Mouse (Mus musculus): ENCODE data around the gene Tmem120a. TPM values are rescaled to one million over a fixed set of nuclear protein-coding genes. Genes with fewer than 3 reads are reported as not detected.

Tmem120a gene
- total RNA-seq, 1 experiment = 38.7 TPM

DNA sequence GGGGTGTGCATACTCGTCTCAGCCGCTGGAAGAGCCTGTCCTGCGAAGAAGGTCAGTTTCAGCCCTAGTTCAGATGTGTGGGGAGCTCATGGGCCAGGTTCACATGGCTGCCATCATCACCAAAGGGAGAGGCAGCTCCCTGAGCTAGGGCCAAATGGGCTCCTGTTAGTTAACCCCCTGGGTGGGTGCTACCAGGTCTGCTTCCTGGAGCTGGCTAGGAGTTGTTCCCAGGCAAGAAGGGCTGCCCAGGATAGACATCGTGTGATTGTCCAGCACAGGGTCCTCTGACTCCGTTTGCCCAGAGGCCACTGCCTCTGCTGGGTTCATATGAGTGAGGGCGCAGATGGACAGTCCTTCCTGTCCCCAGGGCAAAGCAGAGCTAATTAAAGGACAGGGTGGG lies 18.3 kb downstream of the Tmem120a start:
- TF ChIP-seq ZNF384 (IDR thresholded peaks at IDR 0.05; ENCODE audit: low read depth, low read length) (no peak), MAFK (IDR thresholded peaks at IDR 0.05; ENCODE audit: insufficient read depth, low read depth, low read length) (no peak), ZC3H11A (IDR thresholded peaks at IDR 0.05; ENCODE audit: borderline replicate concordance, low read depth, low read length) (no peak), CHD2 (IDR thresholded peaks at IDR 0.05; ENCODE audit: low read depth, low read length) (no peak), HCFC1 (IDR thresholded peaks at IDR 0.05; ENCODE audit: borderline replicate concordance, insufficient read depth, low read length) (no peak)
- H3K9me3 ChIP-seq (ENCODE audit: control insufficient read depth, insufficient read depth, low read depth, low read length) = no peaks in the 10 kb centered on the region
- no peak overlapping the region for H3K27ac ChIP-seq (ENCODE audit: insufficient read depth, low read depth, low read length, poor library complexity, severe bottlenecking)
- H3K36me3 ChIP-seq (ENCODE audit: control insufficient read depth, insufficient read depth, low read length, poor library complexity, severe bottlenecking) = peaks cover 22% of the 10 kb centered on the region
- H3K9ac ChIP-seq (ENCODE audit: insufficient read depth, low read depth, low read length, poor library complexity, severe bottlenecking) = no peak overlapping the region; the same call in 1 of the 2 replicates
- DNase-seq (ENCODE audit: low read depth, low spot score) = no peak
- H3K4me3 ChIP-seq (ENCODE audit: insufficient read depth in 1 of 2, low read depth in 1 of 2, low read length in 2 of 2, poor library complexity in 1 of 2, severe bottlenecking in 1 of 2) = no peak overlapping the region; a peak in 1 of 4 replicates
- peaks cover 0 to 16% of the 10 kb centered on the region in 2 experiments; a peak in 2 of 4 replicates for H3K4me1 ChIP-seq (ENCODE audit: control insufficient read depth in 2 of 2, insufficient read depth in 2 of 2, low read length in 2 of 2, poor library complexity in 1 of 2)
- in situ Hi-C loops (cut with MboI; ENCODE audit: low sequenced_read_pairs in 2 of 2, unreplicated experiment in 2 of 2) = no loop called here

- H3K4me1 ChIP-seq (ENCODE audit: control insufficient read depth in 2 of 2, insufficient read depth in 2 of 2, low read length in 2 of 2, poor library complexity in 1 of 2) = peaks cover 0 to 16% of the 10 kb centered on the region in 2 experiments; a peak in 2 of 4 replicates
- DNase-seq (ENCODE audit: low read depth, low spot score) = no peak
- H3K4me3 ChIP-seq (ENCODE audit: insufficient read depth in 1 of 2, low read depth in 1 of 2, low read length in 2 of 2, poor library complexity in 1 of 2, severe bottlenecking in 1 of 2) = peak overlapping the region in 1 of 2 experiments; percentile 21; a peak in 1 of 4 replicates
- TF ChIP-seq HCFC1 (IDR thresholded peaks at IDR 0.05; ENCODE audit: borderline replicate concordance, insufficient read depth, low read length) = no peak
- TF ChIP-seq CHD2 (IDR thresholded peaks at IDR 0.05; ENCODE audit: low read depth, low read length) = no peak
- no peak for TF ChIP-seq MAFK (IDR thresholded peaks at IDR 0.05; ENCODE audit: insufficient read depth, low read depth, low read length)
- TF ChIP-seq ZC3H11A (IDR thresholded peaks at IDR 0.05; ENCODE audit: borderline replicate concordance, low read depth, low read length) = no peak
- no peak for TF ChIP-seq ZNF384 (IDR thresholded peaks at IDR 0.05; ENCODE audit: low read depth, low read length)
- no peaks in the 10 kb centered on the region for H3K9me3 ChIP-seq (ENCODE audit: control insufficient read depth, insufficient read depth, low read depth, low read length)
- H3K9ac ChIP-seq (ENCODE audit: insufficient read depth, low read depth, low read length, poor library complexity, severe bottlenecking) = no peak overlapping the region; the same call in 1 of the 2 replicates
- in situ Hi-C loops (cut with MboI; ENCODE audit: low sequenced_read_pairs in 2 of 2, unreplicated experiment in 2 of 2) = no loop called here
- H3K36me3 ChIP-seq (ENCODE audit: control insufficient read depth, insufficient read depth, low read length, poor library complexity, severe bottlenecking) = peaks cover 16% of the 10 kb centered on the region
- 0 out of 2 replicates have a peak overlapping the region, but pooled peaks have one; percentile 9 for H3K27ac ChIP-seq (ENCODE audit: insufficient read depth, low read depth, low read length, poor library complexity, severe bottlenecking)
These were observed 18.8 kb downstream of the Tmem120a start for GRCm38 (mm10) chr5:135725391-135725841.

DNA sequence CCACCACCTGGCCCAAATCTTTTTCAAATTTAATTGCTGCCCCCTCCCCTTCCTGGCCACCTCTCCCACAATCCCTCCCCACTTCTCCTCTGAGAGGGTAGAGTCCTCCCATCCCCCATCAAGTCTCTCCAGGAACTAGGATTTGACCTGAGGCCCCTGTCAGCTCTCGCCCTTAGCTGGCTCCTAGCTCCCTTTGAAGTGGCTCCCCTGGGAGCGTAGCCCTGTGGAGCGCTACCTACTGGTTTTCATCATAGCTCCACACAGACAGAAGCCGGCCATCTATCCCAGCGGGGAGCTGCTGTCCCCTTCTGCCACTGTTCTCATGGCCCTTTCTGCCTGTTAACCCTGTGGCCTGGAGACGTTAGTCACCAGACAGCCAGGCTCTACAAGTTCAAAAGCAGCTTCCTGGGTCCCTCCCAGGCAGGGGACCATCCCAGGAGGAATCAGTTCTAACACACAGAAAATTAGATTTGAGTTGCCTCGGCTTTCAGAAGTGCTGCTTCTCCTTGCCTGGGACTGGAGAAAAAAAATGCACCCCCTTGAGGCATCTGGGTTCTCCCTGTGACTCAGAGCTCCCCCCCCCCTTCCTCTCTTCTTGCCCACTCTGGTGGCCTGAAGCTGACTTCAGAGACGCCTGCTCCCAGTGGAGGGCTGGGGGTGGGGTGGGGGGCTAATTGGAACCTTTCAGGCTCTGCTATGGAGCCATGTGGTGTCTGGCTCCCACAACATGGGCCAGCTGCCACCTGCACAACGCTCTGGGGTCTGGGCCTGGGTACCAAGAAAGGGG lies 19.5 kb downstream of the Tmem120a start:
- peaks cover 0 to 16% of the 10 kb centered on the region in 2 experiments; a peak in 2 of 4 replicates for H3K4me1 ChIP-seq (ENCODE audit: control insufficient read depth in 2 of 2, insufficient read depth in 2 of 2, low read length in 2 of 2, poor library complexity in 1 of 2)
- H3K36me3 ChIP-seq (ENCODE audit: control insufficient read depth, insufficient read depth, low read length, poor library complexity, severe bottlenecking) = peaks cover 11% of the 10 kb centered on the region; the same call in 1 of the 2 replicates
- H3K27ac ChIP-seq (ENCODE audit: insufficient read depth, low read depth, low read length, poor library complexity, severe bottlenecking) = 0 out of 2 replicates have a peak overlapping the region, but pooled peaks have one; percentile 9
- H3K9ac ChIP-seq (ENCODE audit: insufficient read depth, low read depth, low read length, poor library complexity, severe bottlenecking) = no peak overlapping the region
- in situ Hi-C loops (cut with MboI; ENCODE audit: low sequenced_read_pairs in 2 of 2, unreplicated experiment in 2 of 2) = no loop called here
- DNase-seq (ENCODE audit: low read depth, low spot score) = no peak
- H3K9me3 ChIP-seq (ENCODE audit: control insufficient read depth, insufficient read depth, low read depth, low read length) = no peaks in the 10 kb centered on the region
- H3K4me3 ChIP-seq (ENCODE audit: insufficient read depth in 1 of 2, low read depth in 1 of 2, low read length in 2 of 2, poor library complexity in 1 of 2, severe bottlenecking in 1 of 2) = no peak overlapping the region
- no peak for TF ChIP-seq CHD2 (IDR thresholded peaks at IDR 0.05; ENCODE audit: low read depth, low read length)
- TF ChIP-seq ZC3H11A (IDR thresholded peaks at IDR 0.05; ENCODE audit: borderline replicate concordance, low read depth, low read length) = no peak
- TF ChIP-seq HCFC1 (IDR thresholded peaks at IDR 0.05; ENCODE audit: borderline replicate concordance, insufficient read depth, low read length) = no peak
- no peak for TF ChIP-seq ZNF384 (IDR thresholded peaks at IDR 0.05; ENCODE audit: low read depth, low read length)
- no peak for TF ChIP-seq MAFK (IDR thresholded peaks at IDR 0.05; ENCODE audit: insufficient read depth, low read depth, low read length)

DNA sequence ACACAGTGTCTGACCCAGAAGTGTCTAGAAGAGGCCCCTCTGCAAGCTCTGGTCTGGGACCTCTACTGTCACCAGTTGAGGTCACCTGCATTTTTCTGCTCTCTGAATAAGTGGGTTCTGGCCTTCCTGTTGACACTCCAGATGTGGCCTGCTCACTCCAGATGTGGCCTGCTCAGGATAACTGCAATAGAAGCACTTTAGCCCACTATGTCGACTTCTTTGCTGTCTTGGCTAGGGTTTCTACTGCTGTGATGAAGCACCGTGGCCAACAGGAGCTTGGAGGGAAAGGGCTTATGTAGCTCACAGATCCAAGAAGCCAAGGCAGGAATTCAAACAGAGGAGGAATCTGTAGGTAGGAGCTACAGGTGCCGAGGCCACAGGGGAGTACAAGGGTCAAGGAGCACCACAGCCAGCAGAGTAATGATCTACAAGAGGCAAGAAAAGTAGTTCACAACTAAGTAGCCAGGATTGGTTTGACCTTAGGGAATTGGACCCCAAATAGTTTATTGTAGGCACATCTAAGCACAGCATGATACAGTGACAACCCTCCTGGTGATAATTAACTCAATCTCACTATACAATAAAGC lies 21.0 kb downstream of the Tmem120a start:
- Histone ChIP-seq H3K27ac (ENCODE audit: insufficient read depth, low read depth, low read length, poor library complexity, severe bottlenecking) (no peak overlapping the region), H3K4me3 (ENCODE audit: insufficient read depth in 1 of 2, low read depth in 1 of 2, low read length in 2 of 2, poor library complexity in 1 of 2, severe bottlenecking in 1 of 2) (no peak overlapping the region), H3K9me3 (ENCODE audit: control insufficient read depth, insufficient read depth, low read depth, low read length) (no peaks in the 10 kb centered on the region), H3K9ac (ENCODE audit: insufficient read depth, low read depth, low read length, poor library complexity, severe bottlenecking) (no peak overlapping the region), H3K4me1 (ENCODE audit: control insufficient read depth in 2 of 2, insufficient read depth in 2 of 2, low read length in 2 of 2, poor library complexity in 1 of 2) (peaks cover 0 to 18% of the 10 kb centered on the region in 2 experiments; a peak in 2 of 4 replicates), H3K36me3 (ENCODE audit: control insufficient read depth, insufficient read depth, low read length, poor library complexity, severe bottlenecking) (peaks cover 8% of the 10 kb centered on the region; the same call in 1 of the 2 replicates)
- in situ Hi-C loops (cut with MboI; ENCODE audit: low sequenced_read_pairs in 2 of 2, unreplicated experiment in 2 of 2) = no loop called here
- DNase-seq (ENCODE audit: low read depth, low spot score) = no peak
- no peak for TF ChIP-seq HCFC1 (IDR thresholded peaks at IDR 0.05; ENCODE audit: borderline replicate concordance, insufficient read depth, low read length)
- TF ChIP-seq ZNF384 (IDR thresholded peaks at IDR 0.05; ENCODE audit: low read depth, low read length) = no peak
- TF ChIP-seq ZC3H11A (IDR thresholded peaks at IDR 0.05; ENCODE audit: borderline replicate concordance, low read depth, low read length) = no peak
- no peak for TF ChIP-seq CHD2 (IDR thresholded peaks at IDR 0.05; ENCODE audit: low read depth, low read length)
- TF ChIP-seq MAFK (IDR thresholded peaks at IDR 0.05; ENCODE audit: insufficient read depth, low read depth, low read length) = no peak

Data from ES-E14 (cell line).